Mouse (Mus musculus) left cerebral cortex, postnatal 10 days (tissue): ENCODE data around the gene Cinp. TPM values are rescaled to one million over a fixed set of nuclear protein-coding genes. Genes with fewer than 3 reads are reported as not detected.

Source experiments
- DNase-seq, 2 experiments: peaks; one replicate each; pipeline ENCODE4 v3.0.0; 2021 to 2022; ENCODE audit warnings: low spot score in 2 of 2, mixed read lengths in 1 of 2; ENCODE audit errors: extremely low spot score in 1 of 2
- intact Hi-C: fragments of 180-260 bp; cut with DNase I; formaldehyde crosslinking; loops from one replicate; pipeline ENCODE4 v1.15.1; 2025
- total RNA-seq, 2 experiments: library from RNA; stranded (reverse); gene quantifications; 2 replicates each; pipeline ENCODE4 v1.2.3; 2021

The Cinp gene
- 100 to 1,000 TPM in 1 of 2 experiments, 10 to 100 TPM in 1; 89.1 to 106 TPM for total RNA-seq

- intact Hi-C loops, result no loop called here
- peak; percentile 97 to 99 for DNase-seq
These were observed at the start of gene Cinp, which contains the start of gene Tecpr2 for GRCm38 (mm10) chr12:110889036-110890020. Gene Cinp, minus strand, starts transcription at chr12:110889145. Gene Tecpr2, plus strand, starts transcription at chr12:110889264.

GRCm38 (mm10) chr12:110937496-110937895, 48.6 kb upstream of the Cinp start:
- no peak for DNase-seq
- intact Hi-C loops, result no loop called here

- peak; percentile 81 to 90 for DNase-seq
- intact Hi-C loops, result loop anchor here (1.0 kb wide), 1 partner anchor 56 kb away; no protein-coding TSS in a partner anchor
These were observed 47.2 kb upstream of the Cinp start for GRCm38 (mm10) chr12:110935983-110936620.

DNA sequence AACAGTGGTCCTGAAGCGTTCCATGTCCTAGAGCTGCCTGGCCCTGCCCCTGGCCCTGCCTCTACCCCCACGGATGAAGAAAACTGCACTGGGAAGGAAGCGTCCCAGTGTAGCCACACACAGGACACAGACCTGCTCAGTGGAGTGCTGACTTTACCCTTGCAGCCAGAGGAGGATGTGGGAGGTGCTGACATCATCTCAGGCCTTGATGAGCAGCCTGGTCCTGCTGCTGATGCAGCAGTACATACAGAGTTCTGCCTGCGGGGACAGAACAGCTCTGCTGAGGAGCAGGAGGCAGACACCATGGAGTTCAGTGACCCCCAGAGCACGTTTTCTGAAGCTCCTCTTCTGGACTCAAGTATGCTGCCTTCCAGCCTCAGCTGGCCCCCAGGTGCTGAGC, 43.9 kb upstream of the Cinp start:
- intact Hi-C loops, result no loop called here
- DNase-seq, result no peak

DNA sequence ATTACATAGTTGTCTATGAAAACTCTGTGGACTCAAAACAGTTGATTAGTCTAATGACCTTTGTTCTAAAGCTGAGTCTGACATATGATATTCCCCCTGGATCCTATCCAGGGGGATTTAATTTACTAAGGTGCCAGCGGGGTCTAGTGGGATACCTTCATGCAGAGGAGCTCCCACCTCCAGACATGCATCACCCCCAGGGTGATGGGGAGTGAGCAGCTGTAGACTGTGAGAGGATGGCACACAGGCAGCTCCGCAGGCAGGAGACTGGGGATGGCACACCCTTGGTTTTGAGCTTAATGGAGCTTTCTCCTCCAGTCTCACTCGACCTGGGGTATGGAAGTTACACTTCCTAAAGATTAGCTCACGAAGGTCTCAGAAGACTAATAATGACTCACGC, 32.6 kb upstream of the Cinp start:
- no peak for DNase-seq
- intact Hi-C loops, result no loop called here

- no peak for DNase-seq
- intact Hi-C loops, result no loop called here
These were observed 31.3 kb upstream of the Cinp start for GRCm38 (mm10) chr12:110920254-110920653.

- intact Hi-C loops, result no loop called here
These were observed 26.8 kb upstream of the Cinp start for GRCm38 (mm10) chr12:110915761-110916160.

DNA sequence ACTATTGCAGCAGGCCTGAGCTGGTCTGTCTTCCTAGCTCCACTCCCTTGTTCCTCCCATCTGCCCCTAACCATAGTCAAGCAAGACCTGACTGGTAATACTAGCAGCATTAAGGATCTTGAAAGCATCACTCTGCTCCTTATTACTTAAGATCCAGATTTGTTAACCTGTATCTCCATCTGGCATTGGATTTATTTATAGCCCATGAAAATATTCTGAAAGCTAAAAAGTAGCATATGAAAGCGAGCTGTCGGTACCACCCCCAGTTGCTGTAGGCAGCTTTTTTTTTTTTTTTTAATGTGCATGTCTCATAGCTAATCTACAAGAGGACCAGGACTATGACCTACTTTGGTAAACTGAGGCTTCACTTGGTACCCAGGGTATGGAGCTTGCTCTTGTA, 21.0 kb upstream of the Cinp start:
- no peak for DNase-seq
- intact Hi-C loops, result no loop called here

More at GRCm38 (mm10) chr12:110915761-110916160, 26.8 kb upstream of the Cinp start:
- DNase-seq, result no peak

DNA sequence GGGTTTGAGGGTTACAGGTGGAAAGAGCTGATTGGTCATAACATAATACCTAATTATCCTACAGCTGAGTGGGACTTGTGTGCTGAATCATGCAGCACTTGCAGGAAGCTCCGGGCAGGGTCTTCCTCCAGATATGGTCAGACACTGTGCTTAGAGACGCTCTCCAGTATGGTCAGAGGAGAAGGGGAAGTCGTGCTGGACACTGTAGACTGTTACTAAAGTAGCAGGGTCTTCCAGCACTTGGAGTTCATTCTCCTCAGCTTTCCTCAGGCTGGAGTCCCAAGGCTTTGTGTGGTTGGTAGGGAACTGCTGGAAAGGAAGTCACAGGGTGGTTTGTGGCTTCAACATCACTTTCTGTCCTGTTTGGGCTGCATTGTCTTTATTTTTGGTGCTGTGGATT, 18.9 kb upstream of the Cinp start:
- intact Hi-C loops, result no loop called here
- no peak for DNase-seq

GRCm38 (mm10) chr12:110903536-110903935, 14.6 kb upstream of the Cinp start:
- intact Hi-C loops, result no loop called here
- no peak for DNase-seq

DNA sequence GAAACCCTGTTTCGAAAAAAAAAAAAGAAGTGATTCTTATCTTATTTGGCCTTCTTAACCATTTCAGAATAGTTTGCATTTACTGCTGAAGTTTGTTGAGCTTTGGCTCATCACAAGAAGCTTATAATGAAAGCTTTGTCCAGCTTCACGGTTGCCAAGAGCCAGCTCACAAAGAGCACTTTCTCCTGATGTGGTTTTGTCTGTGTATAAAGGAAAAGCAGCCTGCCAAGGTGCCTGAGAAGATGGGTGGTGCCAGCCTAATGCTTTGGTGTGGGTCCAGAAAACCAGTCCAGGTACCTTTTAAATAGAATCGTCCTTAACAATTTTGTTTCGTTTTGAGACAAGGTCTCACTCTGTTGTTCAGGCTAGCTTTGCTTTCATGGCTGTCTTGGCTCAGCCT, 13.2 kb upstream of the Cinp start:
- DNase-seq, result no peak
- intact Hi-C loops, result no loop called here

DNA sequence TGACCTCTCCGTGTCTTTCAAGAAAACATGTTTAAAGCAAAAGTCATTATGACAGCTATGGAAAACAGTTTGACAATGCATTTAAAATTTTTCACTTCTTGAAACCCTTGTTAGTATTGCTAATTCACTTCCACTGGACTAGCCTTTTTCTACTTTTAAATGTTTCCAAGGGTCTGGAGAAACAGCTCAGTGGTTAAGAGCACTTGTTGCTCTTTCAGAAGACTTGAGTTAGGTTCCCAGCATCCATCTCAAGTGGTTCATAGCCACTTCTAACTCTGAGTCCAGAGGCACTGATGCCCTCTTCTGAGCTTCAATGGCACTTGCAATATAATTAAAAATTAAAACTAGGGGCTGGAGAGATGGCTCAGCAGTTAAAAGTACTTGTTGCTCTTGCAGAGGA, 2.9 kb upstream of the Cinp start:
- intact Hi-C loops, result no loop called here
- no peak for DNase-seq

DNA sequence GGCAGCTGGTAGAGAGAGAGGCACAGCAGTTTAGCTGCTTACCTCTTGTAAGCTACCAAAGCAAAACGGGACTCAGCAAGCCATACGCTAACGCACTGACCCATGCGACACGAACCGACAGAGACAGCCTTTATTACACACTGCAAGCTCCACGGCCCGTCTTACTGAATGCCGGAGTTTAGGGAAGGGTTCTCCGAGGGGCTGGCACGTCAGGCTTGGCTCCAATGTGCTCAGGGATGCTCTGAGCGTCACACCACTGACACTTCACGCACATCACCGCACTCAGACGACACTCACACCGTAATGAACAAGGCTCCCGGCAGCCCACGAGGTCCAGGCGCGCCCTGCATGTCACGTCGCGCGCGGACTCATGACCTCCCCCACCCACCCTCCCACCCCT, 339 bp downstream of the Cinp start:
- intact Hi-C loops, result no loop called here
- no peak for DNase-seq

- DNase-seq, result no peak
- intact Hi-C loops, result no loop called here
These were observed 839 bp downstream of the Cinp start for GRCm38 (mm10) chr12:110888106-110888505.

- no peak for DNase-seq
These were observed 3.7 kb downstream of the Cinp start for GRCm38 (mm10) chr12:110885251-110885650.

DNA sequence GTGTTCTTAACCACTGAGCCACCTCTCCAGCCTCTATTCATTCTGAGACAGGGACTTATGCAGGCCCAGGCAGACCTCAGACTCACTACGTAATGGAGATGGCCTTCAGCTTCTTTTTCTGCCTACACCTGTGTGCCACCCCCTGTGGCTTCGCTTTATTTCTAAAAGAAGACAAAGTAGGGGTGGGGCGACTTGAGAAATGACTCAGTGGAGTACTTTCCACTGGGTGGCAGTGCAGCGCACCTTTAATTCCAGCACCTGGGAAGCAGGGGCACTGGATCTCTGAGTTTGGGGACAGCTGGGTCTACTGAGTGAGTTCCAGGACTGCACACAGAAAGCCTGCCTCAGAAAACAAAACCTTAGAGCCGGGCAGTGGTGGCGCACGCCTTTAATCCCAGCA, 6.7 kb downstream of the Cinp start:
- intact Hi-C loops, result no loop called here
- DNase-seq, result no peak

More at GRCm38 (mm10) chr12:110885251-110885650, 3.7 kb downstream of the Cinp start:
- intact Hi-C loops, result no loop called here

DNA sequence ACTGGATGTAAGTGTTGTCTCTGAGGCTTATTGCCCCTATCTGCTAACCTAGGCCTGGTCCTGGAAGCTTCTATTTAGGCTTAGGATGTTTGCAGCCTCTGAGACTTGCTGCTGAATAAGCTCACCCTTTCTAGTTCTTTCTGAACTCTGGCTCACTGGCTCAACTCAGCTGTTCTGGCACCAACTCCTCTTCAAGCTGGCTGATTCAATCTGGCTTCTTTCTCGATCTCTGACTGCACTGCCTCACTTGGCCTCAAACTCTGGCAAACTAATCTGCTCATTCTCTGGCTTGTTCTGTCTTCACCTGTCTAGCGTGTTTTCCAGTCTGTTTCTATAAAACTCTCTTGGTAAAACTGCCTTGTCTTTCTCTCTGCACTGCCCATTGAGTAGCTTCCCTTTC, 13.6 kb downstream of the Cinp start:
- intact Hi-C loops, result no loop called here
- DNase-seq, result no peak

GRCm38 (mm10) chr12:110871247-110871646, 17.7 kb downstream of the Cinp start:
- intact Hi-C loops, result no loop called here
- no peak for DNase-seq

- no peak for DNase-seq
- intact Hi-C loops, result no loop called here
These were observed 18.8 kb downstream of the Cinp start for GRCm38 (mm10) chr12:110870107-110870506.

- intact Hi-C loops, result no loop called here
These were observed 23.0 kb downstream of the Cinp start for GRCm38 (mm10) chr12:110865989-110866388.

More at GRCm38 (mm10) chr12:110865989-110866388, 23.0 kb downstream of the Cinp start:
- no peak for DNase-seq
